10 mouse cellular contexts compared by ENCODE assay signal in genomic region chr15:79325742-79326141, GRCm38 (mm10). TPM values are rescaled to one million over a fixed set of nuclear protein-coding genes. Genes with fewer than 3 reads are reported as not detected.
A peak's percentile ranks its signal among the peaks of the same experiment; 100 is the strongest.
DNase-seq lines count a peak whose midpoint lies in the region; ATAC-seq and TF ChIP-seq lines count a peak whose summit lies in the region.
"Had no signal": no experiment of that assay in that cellular context is flagged by ENCODE, and none has a peak within 500 bp of the region (broad histone marks: within the 10 kb centered on the region; RNA-seq: fewer than 3 reads in every experiment).

No protein-coding gene starts in this region.

- H3K9ac ChIP-seq in liver, embryonic 11.5 days (ENCODE audit: low read depth, low read length): no peak overlapping the region; the same call in 1 of the 2 replicates
- H3K9ac ChIP-seq in stomach, embryonic 16.5 days (ENCODE audit: low read length): peak overlapping the region; percentile 2

- WGBS in liver, embryonic 11.5 days: 55% methylated on average over 3 of the region's 3 CpGs
- WGBS in thymus, adult 2 months: 78% methylated on average over 3 of the region's 3 CpGs
- 62% methylated on average over 3 of the region's 3 CpGs for WGBS in stomach, embryonic 16.5 days

- TF ChIP-seq POLR2A in thymus, adult 2 months (IDR thresholded peaks at IDR 0.05; ENCODE audit: control insufficient read depth, extremely low read depth, insufficient read depth, low read length, poor library complexity): no peak

- no peaks in the 10 kb centered on the region for H3K9me3 ChIP-seq in liver, embryonic 11.5 days (ENCODE audit: control insufficient read depth, low read length)
- H3K9me3 ChIP-seq in stomach, embryonic 16.5 days (replicated peaks; ENCODE audit: control insufficient read depth, low read length): no peaks in the 10 kb centered on the region

- no peaks in the 10 kb centered on the region for H3K36me3 ChIP-seq in liver, embryonic 11.5 days (ENCODE audit: control insufficient read depth, insufficient read depth, low read length)
- H3K36me3 ChIP-seq in thymus, adult 2 months (ENCODE audit: control insufficient read depth, insufficient read depth, low read length): no peaks in the 10 kb centered on the region
- H3K36me3 ChIP-seq in stomach, embryonic 16.5 days (ENCODE audit: control insufficient read depth, insufficient read depth, low read length): no peaks in the 10 kb centered on the region

- peak overlapping the region; percentile 62; the same call in 1 of the 2 replicates for H3K4me3 ChIP-seq in liver, embryonic 11.5 days (ENCODE audit: low read depth, low read length)
- H3K4me3 ChIP-seq in thymus, adult 2 months (ENCODE audit: control insufficient read depth, insufficient read depth, low read length): no peak overlapping the region
- H3K4me3 ChIP-seq in stomach, embryonic 16.5 days (replicated peaks; ENCODE audit: low read length): no peak overlapping the region

- ATAC-seq in liver, embryonic 11.5 days (replicated peaks; ENCODE audit: low FRiP score): no peak
- no peak for ATAC-seq in stomach, embryonic 16.5 days (ENCODE audit: insufficient read depth, low FRiP score)

- 0 out of 2 replicates have a peak overlapping the region, but pooled peaks have one; percentile 33 for H3K27ac ChIP-seq in liver, embryonic 11.5 days (ENCODE audit: low read depth, low read length)
- peak overlapping the region; percentile 71 for H3K27ac ChIP-seq in thymus, adult 2 months (ENCODE audit: control insufficient read depth, insufficient read depth, low read length)
- peak overlapping the region; percentile 99 for H3K27ac ChIP-seq in stomach, embryonic 16.5 days (ENCODE audit: low read length)

- H3K4me2 ChIP-seq in liver, embryonic 11.5 days: peak overlapping the region; percentile 81
- H3K4me2 ChIP-seq in stomach, embryonic 16.5 days (ENCODE audit: low read depth, low read length): no peak overlapping the region

- H3K4me1 ChIP-seq in liver, embryonic 11.5 days (replicated peaks; ENCODE audit: control insufficient read depth, insufficient read depth, low read length): peaks cover 56% of the 10 kb centered on the region
- H3K4me1 ChIP-seq in thymus, adult 2 months (replicated peaks; ENCODE audit: control insufficient read depth, insufficient read depth, low read length): peaks cover 52% of the 10 kb centered on the region
- H3K4me1 ChIP-seq in stomach, embryonic 16.5 days (ENCODE audit: control insufficient read depth, insufficient read depth, low read length): peaks cover 37% of the 10 kb centered on the region

- DNase-seq in cerebellum, adult 9-11 months: peak; percentile 30
- DNase-seq in cerebellum, postnatal 14 days: no peak
- no peak for DNase-seq in liver, embryonic 11.5 days (ENCODE audit: low spot score)
- DNase-seq in liver (no peak), adipocyte (ENCODE audit: low spot score) (no peak)
- no peak for DNase-seq in thymus, adult 2 months
- no peak for DNase-seq in thymus, postnatal 10 days (ENCODE audit: low spot score in 2 of 2)
- DNase-seq: adrenal gland, postnatal 36 days; gastrocnemius, postnatal 36 days had no signal

- no peaks in the 10 kb centered on the region for H3K27me3 ChIP-seq in liver, embryonic 11.5 days (replicated peaks; ENCODE audit: control insufficient read depth, insufficient read depth, low read length)
- no peaks in the 10 kb centered on the region for H3K27me3 ChIP-seq in thymus, adult 2 months (ENCODE audit: control insufficient read depth, insufficient read depth, low read length)
- no peaks in the 10 kb centered on the region for H3K27me3 ChIP-seq in stomach, embryonic 16.5 days (ENCODE audit: control insufficient read depth, insufficient read depth, low read length)

- TF ChIP-seq CTCF in thymus, adult 2 months (IDR thresholded peaks at IDR 0.05; ENCODE audit: borderline replicate concordance, control insufficient read depth, extremely low read depth, insufficient read depth, low read length, poor library complexity): no peak

RNA-seq across cellular contexts. Expression of gene Pla2g6, which starts 2.4 kb away (rescaled TPM):
- polyA plus RNA-seq in liver, embryonic 11.5 days (2014; fragmentation: Nextera tagmentation; extraction: Ambion mirVana): 27.7 and 28.1 TPM in 2 replicates
- 65.2 and 71.4 TPM in 2 replicates for polyA plus RNA-seq in thymus, adult 2 months (2012; rRNA removed)
- 15.6 and 20.9 TPM in 2 replicates for polyA plus RNA-seq in stomach, embryonic 16.5 days (2015; fragmentation: Nextera tagmentation; extraction: Ambion mirVana)

RNA-seq across cellular contexts. Expression of gene Maff, which starts 20.7 kb away (rescaled TPM):
- polyA plus RNA-seq in liver, embryonic 11.5 days (2014; fragmentation: Nextera tagmentation; extraction: Ambion mirVana): 3.1 and 3.5 TPM in 2 replicates
- polyA plus RNA-seq in thymus, adult 2 months (2012; rRNA removed): 7.4 and 8.1 TPM in 2 replicates
- polyA plus RNA-seq in stomach, embryonic 16.5 days (2015; fragmentation: Nextera tagmentation; extraction: Ambion mirVana): 5.2 and 6.2 TPM in 2 replicates

RNA-seq across cellular contexts. Expression of gene Baiap2l2, which starts 40.4 kb away (rescaled TPM):
- 2.9 and 4.6 TPM in 2 replicates for polyA plus RNA-seq in liver, embryonic 11.5 days (2014; fragmentation: Nextera tagmentation; extraction: Ambion mirVana)
- polyA plus RNA-seq in thymus, adult 2 months (2012; rRNA removed): 0.68 and 2.9 TPM in 2 replicates
- 7.1 and 7.3 TPM in 2 replicates for polyA plus RNA-seq in stomach, embryonic 16.5 days (2015; fragmentation: Nextera tagmentation; extraction: Ambion mirVana)

Comparison
In these comparisons a context has a peak if more than half of its experiments do, and no peak if none do; other contexts are left out.
1. H3K27ac ChIP-seq: peak in every context shown above with its lines; median percentile 99 in stomach, embryonic 16.5 days; 71 in thymus, adult 2 months; 33 in liver, embryonic 11.5 days.